Mouse (Mus musculus): ENCODE data around the gene Wnt4.

DNA sequence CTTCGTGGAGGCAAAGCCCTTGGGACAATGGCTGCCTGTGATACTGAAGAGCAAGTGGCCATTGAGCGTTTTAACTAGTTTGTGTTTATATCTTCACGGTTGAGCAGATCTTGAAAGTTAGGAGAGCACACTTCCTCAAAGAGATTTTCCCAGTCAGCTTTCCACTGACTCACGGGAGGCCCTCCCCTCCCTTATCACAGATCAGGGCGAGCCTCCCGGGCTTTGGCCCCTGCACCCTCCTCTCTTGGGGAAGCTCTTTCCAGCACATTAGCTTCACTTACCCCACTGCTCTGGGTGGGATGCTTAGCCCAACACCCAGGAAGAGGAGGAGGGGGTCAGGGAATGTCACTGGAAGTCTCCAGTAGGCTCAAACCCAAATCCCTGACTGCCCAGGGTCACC lies 3.0 kb upstream of the Wnt4 start:
- TF ChIP-seq CTCF (IDR thresholded peaks at IDR 0.05; ENCODE audit: low read depth) (no peak), EP300 (IDR thresholded peaks at IDR 0.05; ENCODE audit: low read depth) (no peak)
